Mouse (Mus musculus): ENCODE data around the gene St3gal3. TPM values are rescaled to one million over a fixed set of nuclear protein-coding genes. Genes with fewer than 3 reads are reported as not detected.

Gene St3gal3
- total and polyA plus RNA-seq, 2 experiments from 2014 or later, result 11.8 to 50.9 TPM

DNA sequence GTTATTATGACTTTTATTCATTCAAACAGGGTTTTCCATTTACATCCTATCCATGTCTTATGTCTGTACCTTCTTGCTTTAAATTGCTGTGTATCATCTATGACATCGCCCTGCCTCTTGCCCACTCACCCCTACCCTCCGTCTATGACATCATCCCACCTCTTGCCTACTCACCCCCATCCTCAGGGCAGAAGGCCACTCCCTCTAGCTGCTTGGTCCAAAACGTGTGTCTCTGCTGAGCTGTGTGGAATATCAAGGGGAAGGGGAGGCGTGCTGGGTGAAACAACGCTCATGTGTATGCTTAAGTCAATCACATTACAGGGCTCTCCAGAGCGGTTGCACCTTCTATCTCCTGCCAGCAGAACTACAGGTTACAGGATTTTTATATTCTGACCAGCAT, 38.6 kb downstream of the St3gal3 start:
- no peak overlapping the region for H3K9ac ChIP-seq (replicated peaks; ENCODE audit: low read length)
- no peaks in the 10 kb centered on the region for H3K36me3 ChIP-seq (ENCODE audit: insufficient read depth, low read length)
- H3K4me3 ChIP-seq (ENCODE audit: low read length), result no peak overlapping the region
- DNase-seq (ENCODE audit: low spot score) (no peak), ATAC-seq (0 out of 2 replicates have a peak, but pooled peaks have one; percentile 38)
- no peak for TF ChIP-seq CTCF (IDR thresholded peaks at IDR 0.05; ENCODE audit: low read depth)
- no peak overlapping the region for H3K4me2 ChIP-seq (ENCODE audit: low read depth, low read length)
- WGBS, result 72% methylated on average over 6 of the region's 6 CpGs
- H3K4me1 ChIP-seq (ENCODE audit: insufficient read depth, low read length), result no peaks in the 10 kb centered on the region
- no peaks in the 10 kb centered on the region for H3K27me3 ChIP-seq (ENCODE audit: insufficient read depth, low read length)
- H3K27ac ChIP-seq, result no peak overlapping the region
- H3K9me3 ChIP-seq (ENCODE audit: low read length), result no peaks in the 10 kb centered on the region

GRCm38 (mm10) chr4:118092784-118093457, 41.8 kb downstream of the St3gal3 start:
- no peak for ATAC-seq
- Histone ChIP-seq H3K27me3 (ENCODE audit: insufficient read depth, low read length) (no peaks in the 10 kb centered on the region), H3K9me3 (ENCODE audit: low read length) (no peaks in the 10 kb centered on the region), H3K36me3 (ENCODE audit: insufficient read depth, low read length) (no peaks in the 10 kb centered on the region), H3K4me3 (ENCODE audit: low read length) (no peak overlapping the region), H3K4me2 (ENCODE audit: low read depth, low read length) (no peak overlapping the region), H3K27ac (no peak overlapping the region), H3K4me1 (ENCODE audit: insufficient read depth, low read length) (no peaks in the 10 kb centered on the region), H3K9ac (replicated peaks; ENCODE audit: low read length) (no peak overlapping the region)
- DNase-seq (ENCODE audit: low spot score), result no peak
- TF ChIP-seq CTCF (IDR thresholded peaks at IDR 0.05; ENCODE audit: low read depth), result no peak
- WGBS, result 94% methylated on average over 11 of the region's 11 CpGs

DNA sequence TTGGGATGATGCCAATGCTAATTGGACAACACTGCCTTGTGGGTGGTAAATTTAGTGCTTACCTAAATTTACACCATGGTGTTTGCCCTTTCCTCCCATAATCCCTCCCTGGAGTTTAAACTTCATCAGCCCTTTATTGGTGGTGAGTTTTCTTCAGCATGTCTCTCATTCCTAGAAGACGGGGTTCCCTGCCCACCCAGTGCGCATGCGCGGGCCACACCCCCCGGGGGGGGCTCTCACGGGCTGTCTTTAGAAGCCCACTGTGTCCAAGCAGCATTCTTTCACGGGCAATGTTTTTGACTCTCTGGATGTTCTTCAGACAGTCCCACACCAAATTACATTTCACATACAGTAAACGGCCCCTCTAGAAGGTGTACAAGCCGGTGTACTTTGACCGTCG, 44.3 kb downstream of the St3gal3 start:
- 88% methylated on average over 11 of the region's 11 CpGs for WGBS
- Histone ChIP-seq H3K4me1 (ENCODE audit: insufficient read depth, low read length) (no peaks in the 10 kb centered on the region), H3K36me3 (ENCODE audit: insufficient read depth, low read length) (no peaks in the 10 kb centered on the region), H3K4me2 (ENCODE audit: low read depth, low read length) (no peak overlapping the region), H3K9ac (replicated peaks; ENCODE audit: low read length) (no peak overlapping the region), H3K27ac (no peak overlapping the region), H3K4me3 (ENCODE audit: low read length) (no peak overlapping the region), H3K27me3 (ENCODE audit: insufficient read depth, low read length) (no peaks in the 10 kb centered on the region), H3K9me3 (ENCODE audit: low read length) (no peaks in the 10 kb centered on the region)
- no peak for ATAC-seq
- no peak for DNase-seq (ENCODE audit: low spot score)
- no peak for TF ChIP-seq CTCF (IDR thresholded peaks at IDR 0.05; ENCODE audit: low read depth)

- TF ChIP-seq CTCF (IDR thresholded peaks at IDR 0.05; ENCODE audit: low read depth), result peak; percentile 81
- Histone ChIP-seq H3K9me3 (ENCODE audit: low read length) (no peaks in the 10 kb centered on the region), H3K4me1 (ENCODE audit: insufficient read depth, low read length) (no peaks in the 10 kb centered on the region), H3K4me3 (ENCODE audit: low read length) (no peak overlapping the region), H3K36me3 (ENCODE audit: insufficient read depth, low read length) (no peaks in the 10 kb centered on the region), H3K4me2 (ENCODE audit: low read depth, low read length) (no peak overlapping the region), H3K9ac (replicated peaks; ENCODE audit: low read length) (no peak overlapping the region), H3K27ac (no peak overlapping the region), H3K27me3 (ENCODE audit: insufficient read depth, low read length) (no peaks in the 10 kb centered on the region)
- DNase-seq (ENCODE audit: low spot score) (peak; percentile 62), ATAC-seq (no peak)
- WGBS, result 53% methylated on average over 9 of the region's 9 CpGs
These were observed 44.8 kb downstream of the St3gal3 start for GRCm38 (mm10) chr4:118089939-118090338.

GRCm38 (mm10) chr4:118088771-118089170, 45.9 kb downstream of the St3gal3 start:
- Histone ChIP-seq H3K9ac (replicated peaks; ENCODE audit: low read length) (no peak overlapping the region), H3K4me1 (ENCODE audit: insufficient read depth, low read length) (no peaks in the 10 kb centered on the region), H3K4me3 (ENCODE audit: low read length) (no peak overlapping the region), H3K4me2 (ENCODE audit: low read depth, low read length) (no peak overlapping the region), H3K36me3 (ENCODE audit: insufficient read depth, low read length) (no peaks in the 10 kb centered on the region), H3K9me3 (ENCODE audit: low read length) (no peaks in the 10 kb centered on the region), H3K27ac (no peak overlapping the region), H3K27me3 (ENCODE audit: insufficient read depth, low read length) (no peaks in the 10 kb centered on the region)
- TF ChIP-seq CTCF (IDR thresholded peaks at IDR 0.05; ENCODE audit: low read depth), result no peak
- no peak for DNase-seq (ENCODE audit: low spot score)
- WGBS, result 94% methylated on average over 2 of the region's 2 CpGs
- no peak for ATAC-seq

GRCm38 (mm10) chr4:118085025-118085424, 49.7 kb downstream of the St3gal3 start:
- no peak overlapping the region for H3K27ac ChIP-seq
- no peak for TF ChIP-seq CTCF (IDR thresholded peaks at IDR 0.05; ENCODE audit: low read depth)
- H3K4me3 ChIP-seq (ENCODE audit: low read length), result no peak overlapping the region
- H3K4me1 ChIP-seq (ENCODE audit: insufficient read depth, low read length), result 0 out of 2 replicates have a peak, but pooled peaks cover 3% of the 10 kb centered on the region
- H3K9me3 ChIP-seq (ENCODE audit: low read length), result no peaks in the 10 kb centered on the region
- no peak overlapping the region for H3K9ac ChIP-seq (replicated peaks; ENCODE audit: low read length)
- no peaks in the 10 kb centered on the region for H3K36me3 ChIP-seq (ENCODE audit: insufficient read depth, low read length)
- DNase-seq (ENCODE audit: low spot score), result no peak
- no peak for ATAC-seq
- no peak overlapping the region for H3K4me2 ChIP-seq (ENCODE audit: low read depth, low read length)
- WGBS, result 61% methylated on average over 4 of the region's 4 CpGs
- H3K27me3 ChIP-seq (ENCODE audit: insufficient read depth, low read length), result no peaks in the 10 kb centered on the region

Data from hindbrain, postnatal 0 days (tissue).